Mouse (Mus musculus): Measurements from ENCODE around the gene Slc7a11.

The Slc7a11 gene

GRCm38 (mm10) chr3:50443421-50443916, at the start of gene Slc7a11:
Gene Slc7a11, minus strand, starts transcription at chr3:50443614.
- no peak for TF ChIP-seq GATA4 (IDR thresholded peaks at IDR 0.05; ENCODE audit: insufficient replicate concordance, low read length)

- TF ChIP-seq GATA4 (IDR thresholded peaks at IDR 0.05; ENCODE audit: insufficient replicate concordance, low read length), result no peak
Observed at GRCm38 (mm10) chr3:50491678-50492077, 48.3 kb upstream of the Slc7a11 start.

DNA sequence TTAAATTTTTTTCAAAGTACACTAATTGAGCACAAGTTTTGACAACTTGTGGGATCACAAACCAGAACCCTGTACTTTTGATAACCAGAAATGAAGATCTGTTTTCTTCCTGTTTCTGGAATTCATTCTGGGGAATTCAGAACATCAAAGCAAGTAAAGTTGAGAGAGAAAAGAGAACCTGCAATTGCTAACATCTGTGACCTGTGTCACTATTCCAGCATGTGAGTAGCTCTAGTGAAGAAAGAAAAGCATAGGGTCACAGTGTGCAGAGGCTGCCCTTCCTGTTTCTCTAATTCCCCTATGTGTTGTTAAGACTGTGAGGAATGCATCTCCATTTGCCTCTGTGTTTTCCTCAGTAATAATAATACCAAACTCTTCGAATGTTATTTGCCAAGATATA, 40.7 kb upstream of the Slc7a11 start:
- TF ChIP-seq GATA4 (IDR thresholded peaks at IDR 0.05; ENCODE audit: insufficient replicate concordance, low read length), result no peak

- no peak for TF ChIP-seq GATA4 (IDR thresholded peaks at IDR 0.05; ENCODE audit: insufficient replicate concordance, low read length)
Observed at GRCm38 (mm10) chr3:50462223-50462622, 18.8 kb upstream of the Slc7a11 start.

DNA sequence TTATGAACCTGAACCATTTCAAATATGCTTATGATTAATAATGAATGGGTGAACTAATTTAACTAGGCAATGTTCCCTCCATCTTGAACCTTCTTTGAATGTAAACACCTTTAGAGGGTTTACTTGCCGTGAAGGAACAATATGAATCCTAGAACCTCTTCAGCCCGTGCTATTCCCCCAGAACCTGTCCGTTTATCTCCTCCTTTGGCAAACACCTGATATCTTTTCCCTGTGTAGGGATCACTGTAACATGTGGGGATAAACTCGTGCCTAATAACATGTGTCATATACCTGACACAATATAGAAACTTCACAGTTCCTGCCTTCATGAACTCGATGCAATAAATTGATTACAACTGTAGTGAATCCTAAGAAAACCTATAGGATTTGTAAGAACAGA, 13.7 kb upstream of the Slc7a11 start:
- TF ChIP-seq GATA4 (IDR thresholded peaks at IDR 0.05; ENCODE audit: insufficient replicate concordance, low read length), result no peak

- TF ChIP-seq GATA4 (IDR thresholded peaks at IDR 0.05; ENCODE audit: insufficient replicate concordance, low read length), result no peak
Observed at GRCm38 (mm10) chr3:50456564-50456963, 13.2 kb upstream of the Slc7a11 start.

DNA sequence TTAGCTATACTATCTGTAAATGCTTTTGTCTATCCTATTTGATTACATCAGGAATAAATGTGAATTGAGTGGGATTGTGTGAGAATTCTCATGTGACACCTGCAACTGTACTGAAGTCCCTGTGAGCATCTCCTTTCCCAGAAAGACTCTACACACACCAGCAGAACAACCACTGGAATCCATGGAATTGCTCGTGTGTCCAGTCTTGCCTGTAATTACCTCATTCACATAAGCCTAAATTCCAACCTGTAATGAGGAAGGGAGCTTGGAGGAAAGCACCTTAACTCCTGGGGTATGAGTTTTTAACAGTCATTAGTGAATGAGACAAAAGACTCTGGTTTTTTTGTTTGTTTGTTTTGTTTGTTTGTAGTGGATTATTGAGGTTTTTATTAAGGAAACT, 12.6 kb upstream of the Slc7a11 start:
- no peak for TF ChIP-seq GATA4 (IDR thresholded peaks at IDR 0.05; ENCODE audit: insufficient replicate concordance, low read length)

DNA sequence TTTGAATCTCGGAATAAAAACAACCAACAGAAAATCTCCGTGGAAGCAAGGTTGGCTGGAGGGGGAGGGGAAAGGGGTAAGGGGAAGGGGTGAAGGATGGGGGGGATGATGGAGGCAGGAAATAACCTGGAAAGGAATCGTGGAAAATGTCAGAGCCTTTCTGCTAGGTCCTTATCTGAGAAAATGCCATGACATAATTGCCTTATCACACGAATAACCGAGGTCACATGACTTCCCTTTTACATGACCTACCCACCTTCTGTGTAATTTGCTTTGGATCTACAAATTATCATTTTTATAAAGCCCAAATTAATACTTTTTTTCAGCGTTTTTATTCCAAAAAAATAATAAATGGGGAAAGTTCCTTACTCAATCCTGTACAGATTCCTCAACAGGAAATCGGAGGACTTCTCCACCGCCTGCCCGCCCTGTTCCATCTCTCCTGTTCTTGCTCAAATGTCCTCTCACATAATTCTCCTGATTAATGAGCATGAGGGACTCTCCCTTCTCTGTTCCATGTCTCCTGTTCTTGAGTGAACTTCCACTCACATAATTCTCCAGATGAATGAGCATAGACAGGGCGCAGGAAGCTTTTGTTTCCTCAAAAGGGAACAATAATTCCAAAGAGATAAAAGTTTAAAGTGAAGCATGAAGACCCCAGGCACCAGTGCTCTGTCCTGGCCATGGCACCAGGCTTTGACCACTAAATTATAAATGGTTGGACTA, 1.8 kb upstream of the Slc7a11 start:
- no peak for TF ChIP-seq GATA4 (IDR thresholded peaks at IDR 0.05; ENCODE audit: insufficient replicate concordance, low read length)

GRCm38 (mm10) chr3:50443942-50444341, 528 bp upstream of the Slc7a11 start:
- TF ChIP-seq GATA4 (IDR thresholded peaks at IDR 0.05; ENCODE audit: insufficient replicate concordance, low read length), result no peak

- TF ChIP-seq GATA4 (IDR thresholded peaks at IDR 0.05; ENCODE audit: insufficient replicate concordance, low read length), result no peak
Observed at GRCm38 (mm10) chr3:50442341-50443292, 797 bp downstream of the Slc7a11 start.

DNA sequence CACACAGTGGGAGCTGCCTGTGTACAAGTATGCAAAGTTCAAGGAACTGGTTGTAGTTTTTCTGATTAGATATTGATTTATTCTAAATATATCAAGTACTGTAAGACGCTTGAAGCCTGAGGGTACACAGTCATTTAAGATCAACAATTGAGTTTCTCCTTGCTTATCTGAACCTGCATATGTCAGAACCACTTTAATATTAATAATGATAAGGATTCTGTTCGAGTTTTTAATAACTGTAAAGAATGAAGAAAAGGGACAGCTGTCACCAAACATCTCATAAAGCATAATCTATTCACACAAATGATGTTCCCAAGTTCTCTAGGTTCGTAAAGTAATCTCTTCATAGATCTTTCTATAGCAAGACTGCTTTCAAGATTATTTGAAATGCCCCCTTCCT, 2.1 kb downstream of the Slc7a11 start:
- no peak for TF ChIP-seq GATA4 (IDR thresholded peaks at IDR 0.05; ENCODE audit: insufficient replicate concordance, low read length)

GRCm38 (mm10) chr3:50440409-50440808, 3.0 kb downstream of the Slc7a11 start:
- no peak for TF ChIP-seq GATA4 (IDR thresholded peaks at IDR 0.05; ENCODE audit: insufficient replicate concordance, low read length)

GRCm38 (mm10) chr3:50439429-50439828, 4.0 kb downstream of the Slc7a11 start:
- TF ChIP-seq GATA4 (IDR thresholded peaks at IDR 0.05; ENCODE audit: insufficient replicate concordance, low read length), result no peak

GRCm38 (mm10) chr3:50438520-50439253, 4.7 kb downstream of the Slc7a11 start:
- TF ChIP-seq GATA4 (IDR thresholded peaks at IDR 0.05; ENCODE audit: insufficient replicate concordance, low read length), result no peak

- TF ChIP-seq GATA4 (IDR thresholded peaks at IDR 0.05; ENCODE audit: insufficient replicate concordance, low read length), result no peak
Observed at GRCm38 (mm10) chr3:50433831-50434230, 9.6 kb downstream of the Slc7a11 start.
